Mouse (Mus musculus): ENCODE measurements around the gene Diexf. TPM values are rescaled to one million over a fixed set of nuclear protein-coding genes. Genes with fewer than 3 reads are reported as not detected.

Diexf gene
- polyA plus RNA-seq (2017; shearing (Covaris generic)) = 1 to 10 TPM; 9.5 to 10.0 TPM

- peak; percentile 80 for ATAC-seq
Observed at GRCm38 (mm10) chr1:193129786-193130455, at the start of gene Diexf. Gene Diexf, minus strand, starts transcription at chr1:193130272.

- no peak for ATAC-seq
Observed at GRCm38 (mm10) chr1:193174143-193174733, 44.2 kb upstream of the Diexf start.

- no peak for ATAC-seq
Observed at GRCm38 (mm10) chr1:193173810-193174129, 43.7 kb upstream of the Diexf start.

GRCm38 (mm10) chr1:193172991-193173809, 43.1 kb upstream of the Diexf start:
- peak; percentile 90 for ATAC-seq

- ATAC-seq = peak; percentile 35
Observed at GRCm38 (mm10) chr1:193169856-193170255, 39.8 kb upstream of the Diexf start.

- no peak for ATAC-seq
Observed at GRCm38 (mm10) chr1:193169228-193169627, 39.2 kb upstream of the Diexf start.

- ATAC-seq = no peak
Observed at GRCm38 (mm10) chr1:193167746-193168145, 37.7 kb upstream of the Diexf start, which contains the start of gene A130010J15Rik. Gene A130010J15Rik, plus strand, starts transcription at chr1:193168046.

GRCm38 (mm10) chr1:193160317-193161032, 30.4 kb upstream of the Diexf start:
- peak; percentile 57 for ATAC-seq

- peak; percentile 60 for ATAC-seq
Observed at GRCm38 (mm10) chr1:193159613-193160012, 29.5 kb upstream of the Diexf start.

- ATAC-seq = peak; percentile 58
Observed at GRCm38 (mm10) chr1:193159163-193159562, 29.1 kb upstream of the Diexf start.

- no peak for ATAC-seq
Observed at GRCm38 (mm10) chr1:193157111-193157492, 27.0 kb upstream of the Diexf start.

GRCm38 (mm10) chr1:193156316-193157110, 26.4 kb upstream of the Diexf start:
- no peak for ATAC-seq

GRCm38 (mm10) chr1:193153561-193153960, 23.5 kb upstream of the Diexf start:
- no peak for ATAC-seq

GRCm38 (mm10) chr1:193152872-193153271, 22.8 kb upstream of the Diexf start, which contains the start of gene Irf6:
Gene Irf6, plus strand, starts transcription at chr1:193153111.
- ATAC-seq = peak; percentile 97

- ATAC-seq = no peak
Observed at GRCm38 (mm10) chr1:193151134-193151533, 21.1 kb upstream of the Diexf start.

GRCm38 (mm10) chr1:193149231-193149630, 19.2 kb upstream of the Diexf start:
- no peak for ATAC-seq

GRCm38 (mm10) chr1:193146416-193146815, 16.3 kb upstream of the Diexf start:
- ATAC-seq = peak; percentile 68

GRCm38 (mm10) chr1:193145101-193145500, 15.0 kb upstream of the Diexf start:
- no peak for ATAC-seq

GRCm38 (mm10) chr1:193144516-193144915, 14.4 kb upstream of the Diexf start:
- ATAC-seq = no peak

GRCm38 (mm10) chr1:193142517-193143062, 12.5 kb upstream of the Diexf start:
- no peak for ATAC-seq

- ATAC-seq = no peak
Observed at GRCm38 (mm10) chr1:193141118-193141517, 11.0 kb upstream of the Diexf start.

GRCm38 (mm10) chr1:193138669-193139068, 8.6 kb upstream of the Diexf start:
- ATAC-seq = peak; percentile 23
